Mouse (Mus musculus): ENCODE measurements at regions not wholly inside any gene's neighbourhood (a gene's known extent, or its start where the extent isn't known, plus 50 kb on each side); places are given as distances from the start of the nearest gene placed in this dataset.

DNA sequence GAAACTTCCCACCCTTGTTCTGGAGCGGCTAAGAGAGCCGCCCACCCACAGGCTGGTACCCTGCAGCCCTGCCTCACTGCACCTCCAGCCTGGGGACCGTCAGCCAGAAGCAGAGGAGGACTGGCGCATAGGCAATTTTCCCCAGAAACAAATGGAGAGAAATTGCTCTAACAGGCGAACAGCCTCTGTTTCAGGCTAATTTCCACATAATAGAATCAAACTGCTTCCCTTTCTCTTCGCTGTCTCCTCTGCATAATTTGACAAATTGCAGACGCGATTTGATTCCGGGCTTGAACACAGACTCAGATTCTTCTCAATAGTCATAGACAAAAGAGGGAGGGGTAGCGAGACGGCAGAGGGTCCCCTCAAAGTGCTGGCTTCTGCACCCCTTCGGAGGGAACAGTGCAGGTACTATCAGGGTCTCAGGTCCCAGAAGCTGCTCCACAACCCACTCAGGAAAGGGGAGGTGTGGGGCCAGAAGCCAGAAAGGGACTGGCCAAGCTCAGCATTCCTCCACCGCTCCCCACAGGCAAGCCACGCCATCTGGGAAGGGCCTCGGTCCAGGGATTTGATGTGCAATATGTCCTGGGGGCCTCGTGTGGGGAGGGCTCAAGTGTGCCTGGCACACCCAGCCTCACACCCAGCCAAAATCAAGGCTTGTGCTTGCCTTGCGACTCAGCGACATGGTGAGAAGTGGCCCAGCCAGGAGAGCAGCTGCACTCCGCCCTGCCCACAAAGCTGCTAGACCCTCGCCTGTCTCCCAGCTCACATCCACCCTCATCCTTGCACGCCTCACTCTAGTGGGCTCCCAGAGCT lies 53.7 kb upstream of the A530016L24Rik start:
- Histone ChIP-seq H3K9me3 (ENCODE audit: control insufficient read depth, insufficient read depth, low read depth, low read length) (no peaks in the 10 kb centered on the region), H3K4me3 (ENCODE audit: insufficient read depth in 1 of 2, low read depth in 1 of 2, low read length in 2 of 2, poor library complexity in 1 of 2, severe bottlenecking in 1 of 2) (no peak overlapping the region), H3K27ac (ENCODE audit: insufficient read depth, low read depth, low read length, poor library complexity, severe bottlenecking) (no peak overlapping the region), H3K4me1 (ENCODE audit: control insufficient read depth in 2 of 2, insufficient read depth in 2 of 2, low read length in 2 of 2, poor library complexity in 1 of 2) (peaks cover 0 to 1% of the 10 kb centered on the region in 2 experiments; a peak in 1 of 4 replicates), H3K9ac (ENCODE audit: insufficient read depth, low read depth, low read length, poor library complexity, severe bottlenecking) (no peak overlapping the region), H3K36me3 (ENCODE audit: control insufficient read depth, insufficient read depth, low read length, poor library complexity, severe bottlenecking) (no peaks in the 10 kb centered on the region)
- no peak for DNase-seq (ENCODE audit: low read depth, low spot score)
- in situ Hi-C loops (cut with MboI; ENCODE audit: low sequenced_read_pairs in 2 of 2, unreplicated experiment in 2 of 2), result no loop called here
- TF ChIP-seq ZNF384 (IDR thresholded peaks at IDR 0.05; ENCODE audit: low read depth, low read length), result no peak
- TF ChIP-seq MAFK (IDR thresholded peaks at IDR 0.05; ENCODE audit: insufficient read depth, low read depth, low read length), result no peak
- TF ChIP-seq HCFC1 (IDR thresholded peaks at IDR 0.05; ENCODE audit: borderline replicate concordance, insufficient read depth, low read length), result no peak

- H3K4me3 ChIP-seq (ENCODE audit: insufficient read depth in 1 of 2, low read depth in 1 of 2, low read length in 2 of 2, poor library complexity in 1 of 2, severe bottlenecking in 1 of 2), result no peak overlapping the region
- no peaks in the 10 kb centered on the region for H3K9me3 ChIP-seq (ENCODE audit: control insufficient read depth, insufficient read depth, low read depth, low read length)
- no peaks in the 10 kb centered on the region for H3K36me3 ChIP-seq (ENCODE audit: control insufficient read depth, insufficient read depth, low read length, poor library complexity, severe bottlenecking)
- peaks cover 0 to 2% of the 10 kb centered on the region in 2 experiments; a peak in 1 of 4 replicates for H3K4me1 ChIP-seq (ENCODE audit: control insufficient read depth in 2 of 2, insufficient read depth in 2 of 2, low read length in 2 of 2, poor library complexity in 1 of 2)
- no peak for TF ChIP-seq HCFC1 (IDR thresholded peaks at IDR 0.05; ENCODE audit: borderline replicate concordance, insufficient read depth, low read length)
- no peak for TF ChIP-seq CHD2 (IDR thresholded peaks at IDR 0.05; ENCODE audit: low read depth, low read length)
- TF ChIP-seq MAFK (IDR thresholded peaks at IDR 0.05; ENCODE audit: insufficient read depth, low read depth, low read length), result no peak
- TF ChIP-seq ZNF384 (IDR thresholded peaks at IDR 0.05; ENCODE audit: low read depth, low read length), result no peak
- TF ChIP-seq ZC3H11A (IDR thresholded peaks at IDR 0.05; ENCODE audit: borderline replicate concordance, low read depth, low read length), result no peak
- no peak overlapping the region for H3K9ac ChIP-seq (ENCODE audit: insufficient read depth, low read depth, low read length, poor library complexity, severe bottlenecking)
- in situ Hi-C loops (cut with MboI; ENCODE audit: low sequenced_read_pairs in 2 of 2, unreplicated experiment in 2 of 2), result no loop called here
- no peak for DNase-seq (ENCODE audit: low read depth, low spot score)
- no peak overlapping the region for H3K27ac ChIP-seq (ENCODE audit: insufficient read depth, low read depth, low read length, poor library complexity, severe bottlenecking)
Measured at GRCm38 (mm10) chr12:112437046-112437445, 52.2 kb upstream of the A530016L24Rik start.

DNA sequence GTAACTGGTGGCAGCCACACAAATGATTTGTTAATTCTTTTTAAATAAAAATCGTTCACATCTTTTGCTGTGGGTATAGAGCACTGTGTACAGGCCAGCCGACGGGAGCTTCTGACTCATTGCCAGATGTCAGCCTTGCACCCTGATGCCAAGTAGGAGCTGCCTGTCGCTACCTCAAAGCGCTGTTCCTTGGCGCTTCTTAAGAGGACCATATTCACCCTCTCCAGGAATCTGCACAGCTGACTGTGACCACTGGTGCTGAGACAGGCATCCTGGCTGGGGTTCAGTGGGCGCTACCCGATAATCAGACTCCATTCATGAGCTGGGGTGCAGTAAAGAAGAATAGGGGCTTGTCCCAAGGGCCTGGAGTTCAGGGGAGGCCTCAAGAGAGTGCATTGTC lies 51.0 kb upstream of the A530016L24Rik start:
- DNase-seq (ENCODE audit: low read depth, low spot score), result no peak
- H3K9me3 ChIP-seq (ENCODE audit: control insufficient read depth, insufficient read depth, low read depth, low read length), result no peaks in the 10 kb centered on the region
- H3K36me3 ChIP-seq (ENCODE audit: control insufficient read depth, insufficient read depth, low read length, poor library complexity, severe bottlenecking), result no peaks in the 10 kb centered on the region
- TF ChIP-seq MAFK (IDR thresholded peaks at IDR 0.05; ENCODE audit: insufficient read depth, low read depth, low read length) (no peak), HCFC1 (IDR thresholded peaks at IDR 0.05; ENCODE audit: borderline replicate concordance, insufficient read depth, low read length) (no peak), ZC3H11A (IDR thresholded peaks at IDR 0.05; ENCODE audit: borderline replicate concordance, low read depth, low read length) (no peak)
- in situ Hi-C loops (cut with MboI; ENCODE audit: low sequenced_read_pairs in 2 of 2, unreplicated experiment in 2 of 2), result no loop called here
- peaks cover 0 to 2% of the 10 kb centered on the region in 2 experiments; a peak in 1 of 4 replicates for H3K4me1 ChIP-seq (ENCODE audit: control insufficient read depth in 2 of 2, insufficient read depth in 2 of 2, low read length in 2 of 2, poor library complexity in 1 of 2)
- H3K9ac ChIP-seq (ENCODE audit: insufficient read depth, low read depth, low read length, poor library complexity, severe bottlenecking), result no peak overlapping the region
- no peak overlapping the region for H3K4me3 ChIP-seq (ENCODE audit: insufficient read depth in 1 of 2, low read depth in 1 of 2, low read length in 2 of 2, poor library complexity in 1 of 2, severe bottlenecking in 1 of 2)
- H3K27ac ChIP-seq (ENCODE audit: insufficient read depth, low read depth, low read length, poor library complexity, severe bottlenecking), result no peak overlapping the region

All from ES-E14 (cell line).